Mouse (Mus musculus): Measurements from ENCODE around the gene Ercc1.

- TF ChIP-seq CTCF (IDR thresholded peaks at IDR 0.05) (no peak), EP300 (IDR thresholded peaks at IDR 0.05) (no peak)
Observed at GRCm38 (mm10) chr7:19383708-19384107, 39.1 kb downstream of the Ercc1 start.
